Mouse (Mus musculus): Measurements from ENCODE around the gene Tsku. TPM values are rescaled to one million over a fixed set of nuclear protein-coding genes. Genes with fewer than 3 reads are reported as not detected.

Gene Tsku
- not detected in 4 replicates for total RNA-seq (2023)

GRCm38 (mm10) chr7:98361063-98361652, at the start of gene Tsku:
TSS of gene Tsku (minus strand) at chr7:98361328.

DNA sequence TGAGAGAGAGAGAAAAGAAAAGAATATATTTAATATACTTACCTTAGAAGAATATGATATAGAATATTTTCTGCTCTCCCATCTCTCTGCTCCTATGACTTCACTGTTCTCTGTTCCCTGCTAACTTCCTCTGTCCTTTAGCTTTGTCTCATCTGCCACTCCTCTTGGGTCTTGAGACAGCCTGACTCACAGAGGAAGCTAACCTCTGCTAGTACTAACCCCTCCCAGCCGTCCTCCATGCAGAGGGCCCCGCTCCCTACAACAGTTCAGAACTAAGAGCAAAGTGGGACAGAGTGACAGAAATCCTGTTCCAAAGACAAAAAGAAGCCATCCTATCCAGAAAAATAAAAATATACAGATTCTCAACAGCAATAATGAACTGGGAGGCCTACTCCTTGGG, 40.0 kb downstream of the Tsku start, which contains the start of gene Acer3:
TSS of gene Acer3 (minus strand) at position 126 of the 400 bp plus-strand sequence.

Other genes with a start within 250 kb of the Tsku start
- gene Myo7a, start 241.8 kb downstream of the Tsku start, total RNA-seq (2023): 17.2 to 26.6 TPM (median 22.2 TPM) in 4 replicates
- gene Omp, start 215.8 kb downstream of the Tsku start, total RNA-seq (2023): 0.26 to 0.88 TPM (median 0.44 TPM) in 4 replicates
- gene Capn5, start 183.1 kb downstream of the Tsku start, total RNA-seq (2023): 8.3 to 9.4 TPM (median 8.9 TPM) in 4 replicates
- gene B3gnt6, start 161.8 kb downstream of the Tsku start, total RNA-seq (2023): not detected in 4 replicates
- gene Acer3, start 40.1 kb downstream of the Tsku start, total RNA-seq (2023): 6.9 to 9.2 TPM (median 8.7 TPM) in 4 replicates
- not detected in 4 replicates for gene Gucy2d, start 79.1 kb upstream of the Tsku start, total RNA-seq (2023)
- gene Lrrc32, start 128.0 kb upstream of the Tsku start, total RNA-seq (2023): 1.9 to 2.6 TPM (median 2.1 TPM) in 4 replicates